Mouse (Mus musculus) CD4-positive helper T cell, adult 2 months (primary cell): ENCODE measurements at regions not wholly inside any gene's neighbourhood (a gene's known extent, or its start where the extent isn't known, plus 50 kb on each side); places are given as distances from the start of the nearest gene placed in this dataset.

Source experiments
- DNase-seq: peaks from one replicate; pipeline ENCODE4 v3.0.0-alpha.2; 2012; ENCODE audit warnings: low read depth, missing footprints, low spot score

DNA sequence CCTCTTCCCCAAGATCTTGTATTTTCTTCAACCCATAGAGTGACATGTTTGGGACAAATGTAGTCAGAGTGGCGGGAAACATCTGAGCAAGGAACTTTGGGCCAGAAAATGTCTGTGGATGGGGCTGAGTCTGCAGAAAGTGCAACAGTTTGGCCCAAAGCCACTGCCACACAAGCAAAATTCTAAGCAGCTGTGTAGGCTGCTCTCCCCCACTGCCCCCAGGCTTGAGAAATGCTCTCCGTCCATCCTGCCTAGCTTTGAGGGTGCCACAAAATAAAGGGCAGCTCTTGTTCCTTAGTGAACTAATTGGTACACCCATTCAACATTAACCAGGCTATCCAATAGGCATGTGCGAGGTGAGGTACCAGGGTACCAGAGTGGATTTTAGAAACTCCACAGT is 205.2 kb upstream of the Kbtbd8 start:
- no peak for DNase-seq

DNA sequence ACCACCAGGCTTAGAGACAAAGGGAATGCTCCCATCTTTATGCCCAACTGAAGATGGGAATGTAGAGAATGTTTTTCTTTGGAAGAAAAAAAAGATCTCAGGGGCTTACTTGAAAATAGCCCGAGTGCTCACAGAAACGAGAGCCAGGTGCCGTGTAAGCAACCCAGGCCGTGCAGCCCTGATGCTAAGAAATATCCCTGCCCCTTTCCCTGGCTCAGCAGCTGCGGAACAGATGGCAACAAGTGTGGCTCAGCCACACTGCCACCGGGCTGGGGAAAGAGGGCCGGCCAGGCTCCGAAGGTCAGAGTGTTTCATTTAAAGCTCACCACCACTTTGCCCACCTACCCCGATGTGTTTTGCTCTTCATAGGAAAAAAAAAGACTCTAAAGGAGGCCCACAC is 205.7 kb upstream of the Kbtbd8 start:
- DNase-seq: no peak

DNA sequence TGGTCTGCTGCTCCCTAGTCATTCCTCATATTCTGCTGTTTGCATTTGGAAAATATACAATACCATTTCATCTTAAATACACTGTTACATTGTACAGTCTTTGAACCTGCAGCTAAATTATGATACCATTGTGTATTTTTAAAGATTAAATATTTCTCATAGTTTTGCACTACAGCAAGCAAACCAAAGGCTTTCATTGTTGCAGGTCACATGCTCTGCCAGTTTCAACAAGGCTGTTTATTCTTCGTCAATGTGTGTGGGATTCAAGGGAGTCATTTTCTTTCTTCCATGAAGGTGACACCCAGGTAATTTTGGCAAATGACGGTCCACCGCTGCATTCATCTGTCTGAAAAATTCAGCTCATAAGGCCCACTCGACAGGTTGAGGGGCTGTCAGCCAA is 200.9 kb upstream of the Lrig1 start:
- DNase-seq: no peak

DNA sequence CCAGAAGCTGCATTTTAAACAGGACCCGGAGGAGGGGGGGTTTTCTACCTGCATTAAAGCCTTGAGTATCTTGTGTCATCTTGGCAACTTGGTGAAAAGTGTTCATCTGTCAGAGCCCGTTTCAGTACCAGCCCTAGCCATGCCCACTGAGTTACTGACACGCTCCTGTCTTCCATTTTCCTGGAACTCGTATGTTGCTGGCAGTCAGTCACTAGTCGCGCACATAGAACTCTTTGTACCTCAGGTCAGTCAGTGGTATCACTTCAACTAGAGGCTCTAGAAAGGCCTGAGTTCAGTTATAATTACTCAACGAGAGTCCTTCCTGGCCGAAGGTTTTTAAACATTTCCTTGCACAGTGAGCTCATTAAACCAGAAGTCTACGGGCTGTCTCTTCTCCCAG is 198.9 kb upstream of the Lrig1 start:
- no peak for DNase-seq

- DNase-seq: no peak
Measured at GRCm38 (mm10) chr6:94890165-94890564, 190.2 kb upstream of the Lrig1 start.

DNA sequence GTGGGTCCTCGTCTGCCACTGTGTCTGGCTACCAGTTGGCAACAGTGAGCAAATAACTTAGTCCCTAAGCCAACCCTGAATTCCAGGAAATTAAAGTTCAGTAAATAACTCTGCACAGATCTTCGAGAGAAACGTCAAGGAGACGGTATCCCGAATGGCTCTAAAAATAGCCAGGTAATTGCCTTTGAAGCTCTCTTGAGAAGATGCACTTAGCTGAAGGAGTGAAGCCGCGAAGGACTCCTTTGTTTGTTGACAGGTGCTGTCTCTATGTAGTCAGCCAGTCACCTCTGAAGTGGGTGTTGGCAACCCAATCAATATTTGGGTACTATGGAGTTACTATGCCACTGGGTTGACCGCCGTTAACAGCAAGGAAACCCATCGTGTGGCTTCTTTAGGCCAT is 189.3 kb upstream of the Lrig1 start:
- DNase-seq: no peak

- no peak for DNase-seq
Measured at GRCm38 (mm10) chr6:94881139-94881538, 181.2 kb upstream of the Lrig1 start.

- DNase-seq: no peak
Measured at GRCm38 (mm10) chr6:94875841-94876240, 175.9 kb upstream of the Lrig1 start.

- DNase-seq: no peak
Measured at GRCm38 (mm10) chr6:94875065-94875464, 175.1 kb upstream of the Lrig1 start.

GRCm38 (mm10) chr6:94874415-94874814 is 174.5 kb upstream of the Lrig1 start:
- no peak for DNase-seq

GRCm38 (mm10) chr6:94867952-94868351 is 168.0 kb upstream of the Lrig1 start:
- no peak for DNase-seq

GRCm38 (mm10) chr6:94865498-94865897 is 165.5 kb upstream of the Lrig1 start:
- DNase-seq: no peak

DNA sequence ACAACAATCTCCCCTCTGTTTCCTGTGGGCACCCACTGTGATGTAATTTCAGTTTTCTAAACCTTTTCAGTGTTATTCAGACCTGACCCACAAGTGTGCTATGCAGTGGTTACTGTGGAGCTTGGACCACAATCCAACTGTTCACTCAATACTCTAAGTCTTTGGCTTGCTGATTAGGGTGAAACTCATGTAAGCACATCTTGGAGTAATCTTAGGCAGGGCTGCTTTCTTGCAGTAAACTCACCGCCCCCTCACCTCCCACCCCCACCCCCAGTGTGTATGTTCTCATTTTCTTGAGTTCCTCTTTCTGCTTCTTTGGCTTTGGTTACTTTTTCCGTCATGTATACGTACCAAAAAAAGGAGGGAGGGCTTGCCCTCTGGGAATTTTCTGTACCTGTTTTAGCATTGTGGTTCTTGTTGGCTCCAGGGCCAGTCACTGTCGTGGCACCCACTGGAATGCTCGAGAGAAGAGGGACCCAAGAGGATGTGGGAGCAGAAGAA is 158.2 kb upstream of the Lrig1 start:
- no peak for DNase-seq

DNA sequence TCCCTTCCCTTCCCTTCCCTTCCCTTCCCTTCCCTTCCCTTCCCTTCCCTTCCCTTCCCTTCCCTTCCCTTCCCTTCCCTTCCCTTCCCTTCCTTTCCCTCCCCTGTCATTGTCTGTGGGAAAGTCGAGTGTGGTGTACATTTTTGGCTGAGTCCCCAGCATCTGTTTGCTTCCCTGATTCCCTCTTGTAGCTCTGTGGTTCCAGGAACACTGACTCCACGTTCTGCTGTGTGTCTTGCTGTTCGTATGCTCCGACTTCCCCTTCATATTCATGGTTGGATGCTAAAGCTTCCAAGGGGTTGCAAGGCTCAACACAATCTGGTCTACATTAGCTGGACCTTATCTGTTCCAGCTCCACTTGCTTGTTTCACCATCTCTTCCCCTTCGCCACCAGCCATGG is 150.2 kb upstream of the Lrig1 start:
- no peak for DNase-seq

DNA sequence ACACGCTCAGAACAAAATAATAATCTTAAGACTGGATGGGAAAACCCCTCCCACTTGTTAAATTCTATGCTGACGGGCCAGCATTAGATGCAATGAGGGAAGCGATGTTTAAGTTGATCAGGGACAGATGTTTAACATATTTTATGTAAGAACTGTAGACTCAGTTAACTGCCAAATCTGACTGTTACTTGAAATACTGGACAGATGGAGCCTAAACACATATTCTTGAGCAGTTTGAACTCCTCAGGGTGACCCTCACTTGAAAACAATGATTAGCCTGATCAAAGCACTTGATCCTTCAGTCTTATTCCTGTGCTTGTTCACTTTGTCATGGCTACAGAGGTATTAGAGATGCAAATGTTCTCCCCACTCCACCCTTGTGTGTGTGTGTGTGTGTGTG is 149.6 kb upstream of the Lrig1 start:
- DNase-seq: no peak

- no peak for DNase-seq
Measured at GRCm38 (mm10) chr6:94848437-94848836, 148.5 kb upstream of the Lrig1 start.

GRCm38 (mm10) chr6:94845821-94846220 is 145.9 kb upstream of the Lrig1 start:
- no peak for DNase-seq

DNA sequence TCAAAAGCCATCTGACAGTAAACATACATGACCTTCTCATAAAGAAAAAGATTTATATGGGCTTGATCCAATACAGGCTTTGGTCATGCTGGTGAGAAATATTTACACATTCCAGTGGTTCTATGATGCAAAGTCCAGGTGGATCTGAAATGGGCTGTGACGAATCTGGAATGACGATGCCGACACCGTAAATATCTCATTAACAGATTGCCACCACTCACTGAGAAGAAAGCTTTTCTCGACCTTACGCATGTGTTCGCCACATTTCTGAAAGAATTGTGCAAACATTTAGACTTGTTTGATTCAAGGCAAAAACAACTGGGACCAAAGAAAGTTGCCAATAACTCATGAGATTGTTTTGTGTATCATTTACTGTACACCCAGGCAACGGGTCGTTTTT is 142.9 kb upstream of the Lrig1 start:
- DNase-seq: no peak

DNA sequence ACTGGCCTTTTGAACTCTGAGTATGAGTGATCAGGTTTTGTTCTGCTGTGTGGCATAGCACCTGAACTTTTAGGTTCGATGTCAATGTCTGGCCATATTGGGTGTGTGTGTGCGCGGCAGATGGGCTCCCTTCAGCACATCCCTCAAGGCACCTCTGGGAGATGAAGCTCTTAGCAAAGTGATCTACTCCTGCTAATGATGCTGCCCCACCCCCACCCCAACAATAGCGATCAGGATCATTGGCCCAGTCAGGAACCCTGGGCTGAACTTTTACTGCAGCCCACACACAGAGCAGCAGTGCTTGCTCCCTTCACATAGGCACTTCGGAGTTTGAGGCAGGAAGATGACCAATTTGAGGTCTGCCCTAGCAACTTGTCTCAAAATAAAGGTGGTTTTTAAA is 141.9 kb upstream of the Lrig1 start:
- DNase-seq: no peak

- no peak for DNase-seq
Measured at GRCm38 (mm10) chr6:94835742-94836141, 135.8 kb upstream of the Lrig1 start.

- no peak for DNase-seq
Measured at GRCm38 (mm10) chr6:94834551-94834950, 134.6 kb upstream of the Lrig1 start.

DNA sequence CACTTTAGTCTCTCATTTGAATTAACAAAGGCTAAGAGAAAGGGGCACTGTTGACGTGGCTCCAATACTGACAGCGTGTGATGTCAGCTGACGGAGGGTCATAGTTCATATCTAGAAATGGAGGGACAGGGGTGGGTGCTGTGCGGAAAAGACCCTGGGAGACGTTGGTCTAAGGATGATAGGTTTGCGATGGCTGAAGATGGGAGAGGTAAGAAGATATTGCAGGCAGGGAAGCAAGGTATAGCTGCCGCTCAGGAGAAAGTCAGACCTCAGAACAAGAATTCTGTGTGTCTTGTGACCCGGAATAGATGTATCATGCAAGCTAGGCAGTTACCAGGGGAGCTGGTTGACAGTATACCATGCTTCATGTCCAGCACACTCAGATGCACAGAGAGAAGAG is 130.8 kb upstream of the Lrig1 start:
- DNase-seq: no peak

GRCm38 (mm10) chr6:94829246-94829645 is 129.3 kb upstream of the Lrig1 start:
- no peak for DNase-seq

DNA sequence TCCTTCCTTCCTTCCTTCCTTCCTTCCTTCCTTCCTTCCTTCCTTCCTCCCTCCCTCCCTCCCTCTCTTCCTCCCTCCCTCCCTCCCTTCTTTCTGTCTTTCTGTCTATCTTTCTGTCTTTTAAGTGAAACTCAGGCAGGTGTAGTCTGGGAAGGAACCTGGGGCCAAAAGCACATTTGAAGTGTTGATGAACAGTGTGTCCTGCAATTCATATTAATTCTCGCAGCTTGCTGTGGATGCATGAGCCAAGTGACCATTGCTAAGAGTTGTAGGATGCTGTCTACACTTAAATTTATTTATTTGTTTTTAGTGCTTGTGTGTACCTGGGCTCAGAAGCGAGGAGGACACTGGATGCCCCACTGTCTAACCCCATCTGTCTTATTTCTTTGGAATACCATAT is 126.7 kb upstream of the Lrig1 start:
- peak; percentile 53 for DNase-seq

- DNase-seq: no peak
Measured at GRCm38 (mm10) chr6:94818220-94818619, 118.3 kb upstream of the Lrig1 start.
